Mouse (Mus musculus): Measurements from ENCODE around the gene Kif22.

The Kif22 gene

DNA sequence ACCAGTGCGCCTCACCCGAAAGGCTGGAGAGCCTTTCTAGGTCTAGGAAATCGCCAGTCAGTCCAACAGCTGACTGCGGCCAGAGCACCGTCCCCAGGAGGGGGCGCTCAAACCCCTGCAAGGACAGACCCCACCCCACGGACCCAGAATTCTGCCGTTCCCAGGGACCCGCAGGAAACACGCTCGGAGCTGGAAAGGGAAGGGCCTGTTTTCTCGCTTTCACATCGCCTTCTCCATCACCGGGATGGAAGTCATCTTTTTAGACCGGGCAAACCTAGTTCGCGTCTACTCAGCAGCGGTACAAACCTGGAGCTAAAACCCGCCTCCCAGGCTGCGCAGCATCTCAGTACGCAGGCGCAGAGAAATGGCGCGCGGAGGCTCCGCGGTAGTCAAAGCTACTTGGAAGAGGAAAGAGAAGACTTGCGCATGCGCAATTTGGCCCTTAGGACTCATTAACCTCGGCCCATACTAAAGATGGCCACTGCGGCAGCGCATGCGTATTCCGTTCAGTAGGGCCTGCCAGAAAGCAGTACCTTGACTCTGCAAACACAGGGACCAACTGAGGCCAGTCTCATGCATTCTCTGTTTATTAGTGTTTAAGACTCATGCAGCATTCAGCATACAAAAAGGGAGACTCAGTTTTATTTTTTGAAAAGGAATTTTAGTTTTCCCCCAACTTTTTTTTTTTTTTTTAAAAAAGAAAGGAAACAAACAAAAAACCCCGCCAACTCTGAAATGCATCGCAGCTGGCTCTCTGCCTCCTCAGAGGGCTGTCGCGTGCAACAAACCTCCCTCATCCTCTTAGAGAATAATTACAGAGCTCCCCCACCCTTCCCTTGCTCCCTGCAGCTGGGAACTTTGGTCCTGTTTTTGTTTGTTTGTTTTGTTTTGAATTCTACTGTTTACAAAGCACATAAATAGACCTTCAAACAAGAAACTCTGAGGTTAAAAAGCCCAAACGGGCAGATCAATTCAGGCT is 25.0 kb downstream of the Kif22 start, which contains the start of gene Pagr1a:
TSS of gene Pagr1a (minus strand) at position 382 of the 979 bp plus-strand sequence.
- DNase-seq: peak; percentile 97

DNA sequence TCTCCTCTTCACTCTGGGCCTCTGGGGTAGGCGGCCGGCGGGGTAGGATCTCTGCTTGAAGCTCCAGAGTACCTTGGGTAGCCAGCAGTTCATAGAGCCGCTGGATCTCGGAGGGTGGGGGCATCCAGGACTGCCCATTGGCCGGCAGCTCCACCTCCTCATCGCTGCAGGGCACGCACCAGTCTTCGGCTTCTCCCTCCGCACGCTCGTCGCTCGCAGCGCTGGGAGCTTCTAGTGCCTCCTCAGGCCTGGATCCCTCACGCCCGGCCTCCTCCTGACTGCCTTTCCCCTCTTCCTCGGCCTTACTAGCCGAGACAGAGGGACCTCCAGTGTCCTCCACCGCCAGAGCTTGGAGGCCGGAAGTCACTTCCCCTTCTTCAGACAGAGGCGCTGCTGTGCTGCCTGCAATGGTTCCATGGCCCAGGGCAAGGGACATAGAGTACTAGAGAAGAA is 25.8 kb downstream of the Kif22 start:
- DNase-seq: peak; percentile 71

DNA sequence TGATC is 26.0 kb downstream of the Kif22 start, which contains the start of gene Pagr1b:
TSS of gene Pagr1b (minus strand) at position 4 of the 5 bp plus-strand sequence.
- DNase-seq: no peak

DNA sequence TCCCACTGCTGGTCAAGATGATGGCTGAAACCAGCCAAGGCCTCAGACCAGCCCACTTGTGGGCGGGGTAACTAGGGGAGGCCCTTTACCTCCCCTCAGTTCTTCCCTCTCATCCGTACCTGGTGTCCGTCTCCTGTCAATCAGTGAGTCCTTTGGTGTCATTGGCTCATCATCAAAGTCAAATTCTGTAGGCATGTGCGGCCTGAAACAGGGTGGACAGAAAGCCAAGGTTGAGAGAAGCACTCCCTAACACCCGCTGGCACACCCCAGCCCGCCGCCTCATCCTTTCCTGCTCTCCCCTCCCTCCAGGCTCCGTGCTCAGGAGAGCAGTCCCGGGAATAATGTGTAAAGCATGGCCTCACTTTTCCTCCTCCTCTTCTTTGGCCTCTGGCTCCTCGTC is 26.2 kb downstream of the Kif22 start:
- DNase-seq: peak; percentile 61

DNA sequence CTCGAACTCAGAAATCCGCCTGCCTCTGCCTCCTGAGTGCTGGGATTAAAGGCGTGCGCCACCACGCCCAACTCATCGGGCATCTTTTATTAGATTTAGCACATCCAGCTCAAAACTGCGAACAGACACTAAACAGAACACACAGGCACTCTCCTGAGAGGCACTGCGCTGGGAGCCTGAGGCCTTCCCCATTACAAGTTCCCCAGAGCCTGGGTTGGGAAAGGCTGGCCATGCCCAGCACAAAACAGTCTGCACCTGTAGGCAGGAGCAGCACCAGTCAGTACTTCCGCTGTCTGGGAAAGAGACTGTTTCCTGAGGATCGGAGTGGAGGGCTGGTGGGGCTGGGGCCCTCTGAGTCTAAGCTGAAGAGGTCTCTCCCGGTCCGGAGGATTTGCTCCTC is 27.3 kb downstream of the Kif22 start:
- no peak for DNase-seq

DNA sequence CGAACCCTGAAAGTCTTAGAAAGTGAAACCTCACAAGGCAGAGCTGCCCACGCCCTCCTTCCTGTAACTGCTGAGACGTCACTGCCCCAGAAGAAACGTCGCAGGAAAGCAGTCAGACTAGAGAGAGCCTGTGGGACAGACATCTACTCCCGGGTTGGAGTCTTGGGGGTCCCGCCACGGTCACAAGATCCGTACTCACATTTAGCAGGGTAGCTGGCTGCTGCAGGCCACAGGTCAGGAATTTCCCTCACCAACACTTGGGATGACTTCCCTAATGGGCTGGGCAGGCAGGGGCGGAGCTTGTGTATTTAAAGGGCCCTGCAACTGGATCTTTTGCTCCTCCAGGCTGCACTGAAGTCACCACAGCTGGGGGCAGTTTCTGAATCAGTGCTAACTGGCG is 28.0 kb downstream of the Kif22 start, which contains the start of gene Mvp:
TSS of gene Mvp (minus strand) at position 302 of the 400 bp plus-strand sequence.
- peak; percentile 66 for DNase-seq

DNA sequence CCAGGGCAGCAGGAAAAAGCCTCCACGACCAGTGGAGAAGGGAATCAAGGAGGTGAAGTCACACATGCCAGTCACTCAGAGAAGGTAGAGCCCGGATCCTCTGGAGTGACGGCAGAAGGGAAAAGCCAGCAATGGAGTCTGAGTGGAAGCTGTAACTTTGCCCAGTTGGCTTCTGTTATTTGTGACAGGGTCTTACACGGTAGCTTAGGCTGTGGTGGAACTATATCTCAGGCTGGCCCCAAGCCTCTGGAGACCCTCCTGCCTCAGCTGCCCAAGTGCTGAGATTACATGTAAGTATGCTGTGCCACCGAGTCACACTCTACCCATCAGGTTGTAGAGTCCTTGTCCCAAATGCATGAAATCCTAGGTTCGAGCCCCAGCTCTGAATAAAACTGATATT is 28.9 kb downstream of the Kif22 start:
- no peak for DNase-seq

DNA sequence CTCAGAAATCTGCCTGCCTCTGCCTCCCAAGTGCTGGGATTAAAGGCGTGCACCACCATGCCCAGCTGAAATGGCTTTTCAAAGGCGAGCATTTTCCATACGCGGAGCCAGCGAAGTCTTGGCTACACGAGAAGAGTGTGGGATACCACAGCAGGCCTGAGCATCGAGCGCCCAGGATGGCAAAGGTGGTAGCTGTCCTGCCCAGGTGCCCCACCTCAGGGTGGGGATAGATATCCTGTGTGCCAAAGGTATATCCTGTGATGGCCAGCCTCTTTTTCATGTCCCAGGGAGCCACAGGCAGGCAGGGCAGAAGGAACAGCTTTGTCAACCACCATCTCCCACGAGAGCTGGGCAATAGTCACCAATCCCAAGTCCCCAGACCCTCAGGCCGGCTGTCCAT is 29.4 kb downstream of the Kif22 start:
- DNase-seq: no peak

DNA sequence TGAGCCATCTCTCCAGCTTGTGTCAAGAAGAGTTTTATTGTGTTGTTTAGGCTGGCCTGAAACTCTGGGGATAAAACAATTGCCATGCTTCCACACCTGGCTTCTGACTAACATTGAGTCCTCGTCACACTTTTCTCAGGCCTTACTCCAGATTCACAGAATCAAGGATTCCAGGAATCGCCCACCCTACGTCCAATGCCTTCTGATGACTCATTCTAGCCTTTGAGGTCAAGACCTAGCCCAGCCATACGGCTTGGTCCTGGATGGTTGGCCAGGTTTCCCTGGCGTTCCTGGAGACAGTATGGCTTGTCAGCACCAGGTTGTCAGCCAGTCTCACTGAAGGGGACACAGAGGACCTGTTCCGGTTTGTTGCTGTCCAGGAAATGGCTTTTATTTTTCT is 29.9 kb downstream of the Kif22 start:
- DNase-seq: no peak

DNA sequence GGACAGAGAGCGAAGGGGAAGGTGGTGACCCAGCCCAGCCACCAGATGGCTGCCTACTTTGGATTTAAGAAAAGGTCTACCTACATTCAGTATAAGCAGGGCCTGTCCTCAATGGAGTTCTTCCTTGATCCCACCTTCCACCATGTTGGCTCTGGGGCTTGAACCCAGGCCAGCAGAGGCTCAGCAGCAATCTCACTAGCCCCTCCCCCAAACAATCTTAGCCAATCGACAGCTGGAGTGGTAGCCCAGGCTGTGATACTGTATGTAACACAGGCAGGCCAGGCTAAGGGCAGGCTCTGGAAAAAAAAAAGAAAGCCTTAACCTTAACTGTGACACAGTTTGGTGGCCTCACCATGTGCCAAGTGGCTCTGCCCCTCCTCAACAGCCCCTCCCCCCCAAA is 30.6 kb downstream of the Kif22 start:
- no peak for DNase-seq

DNA sequence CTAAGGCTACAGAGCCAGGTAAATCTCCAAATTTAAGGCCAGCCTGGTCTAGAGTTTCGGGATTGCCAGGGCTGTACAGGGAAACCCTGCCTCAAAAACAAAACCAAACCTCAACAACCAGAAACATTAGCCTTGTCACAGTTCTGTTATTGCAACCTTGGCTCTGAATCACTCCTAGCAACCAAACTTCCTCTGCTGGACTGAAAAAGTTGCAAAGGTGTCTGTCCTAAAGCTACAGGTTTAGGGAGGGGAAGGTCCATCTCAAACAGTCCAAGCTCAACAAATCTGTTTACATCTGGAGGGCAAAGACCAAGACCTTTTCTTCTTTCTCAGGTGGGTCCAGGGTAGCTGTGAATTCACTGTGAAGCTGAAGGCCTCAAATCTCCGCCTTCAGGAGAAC is 31.2 kb downstream of the Kif22 start:
- no peak for DNase-seq

DNA sequence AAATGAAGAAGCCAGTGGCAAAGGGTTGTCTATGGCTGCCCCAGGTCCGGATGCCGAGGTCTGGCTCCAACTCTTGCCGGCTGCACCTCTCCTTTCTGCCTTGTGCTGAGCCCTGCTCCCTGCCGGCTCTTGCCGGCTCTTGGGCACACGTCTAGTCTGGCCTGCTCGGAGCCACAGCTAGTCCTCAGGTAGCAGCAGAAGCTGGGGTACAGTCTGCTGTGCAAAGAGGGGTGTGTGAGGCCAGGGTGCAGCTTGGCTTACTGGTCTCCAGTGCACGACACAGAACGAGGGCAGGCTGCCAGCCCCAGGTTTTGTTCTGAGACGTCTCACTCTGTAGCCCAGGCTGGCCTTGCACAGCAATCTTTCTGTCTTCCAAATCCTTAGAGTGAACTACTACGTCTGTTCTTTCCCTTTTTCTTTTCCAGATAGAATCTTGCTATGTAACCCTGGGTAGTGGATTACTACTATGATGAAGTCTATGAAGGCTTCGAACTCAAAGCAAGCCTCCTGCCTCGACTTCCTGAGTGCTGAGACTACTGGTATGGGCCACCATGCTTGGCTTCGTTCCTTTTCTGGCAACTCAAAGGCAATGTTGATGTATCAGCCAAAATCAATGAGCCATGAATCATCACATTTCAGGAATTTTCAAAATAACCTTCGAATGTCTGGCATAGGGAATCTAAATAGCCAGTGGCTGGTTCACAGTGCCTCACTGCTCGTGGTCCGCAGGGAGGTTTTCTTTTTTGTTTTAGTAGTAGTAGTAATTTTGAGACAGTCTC is 32.8 kb downstream of the Kif22 start:
- peak; percentile 68 for DNase-seq

DNA sequence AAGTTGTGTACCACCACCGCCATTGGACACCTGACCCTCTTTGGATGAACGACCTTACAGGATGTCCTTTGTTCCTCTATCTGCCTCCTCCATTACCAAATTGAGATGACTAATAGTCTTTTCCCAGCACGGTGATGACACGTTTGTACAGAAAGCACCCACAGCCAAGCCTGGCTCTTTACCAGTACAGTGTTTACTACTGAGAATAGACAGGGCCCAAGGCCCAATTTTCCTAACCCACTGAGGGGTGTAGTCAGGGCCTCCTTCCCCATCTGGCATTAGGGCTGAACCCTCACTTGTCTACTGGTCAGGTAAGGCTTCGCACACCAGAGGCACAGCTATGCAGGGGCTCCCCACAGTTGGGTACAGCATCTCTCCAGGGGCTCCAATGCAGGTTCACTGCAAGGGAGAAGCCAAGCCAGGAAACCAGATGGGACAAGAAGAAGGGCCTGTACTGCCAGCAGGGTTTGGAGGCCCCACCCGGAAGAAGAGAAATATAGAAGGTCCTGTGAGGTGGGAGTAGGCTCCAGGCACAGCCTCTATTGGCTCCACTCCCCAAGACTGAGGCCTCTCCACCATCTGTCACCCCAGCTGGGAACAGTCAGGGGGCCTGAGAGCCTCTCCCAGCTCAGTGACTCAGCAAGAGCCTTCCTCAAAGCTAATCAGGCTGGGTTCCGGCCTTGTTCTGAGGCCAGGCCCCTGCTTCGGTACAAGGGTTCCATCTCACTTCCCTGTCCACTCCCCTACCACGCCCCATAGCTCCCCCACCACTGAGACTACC is 33.8 kb downstream of the Kif22 start:
- peak; percentile 97 for DNase-seq

DNA sequence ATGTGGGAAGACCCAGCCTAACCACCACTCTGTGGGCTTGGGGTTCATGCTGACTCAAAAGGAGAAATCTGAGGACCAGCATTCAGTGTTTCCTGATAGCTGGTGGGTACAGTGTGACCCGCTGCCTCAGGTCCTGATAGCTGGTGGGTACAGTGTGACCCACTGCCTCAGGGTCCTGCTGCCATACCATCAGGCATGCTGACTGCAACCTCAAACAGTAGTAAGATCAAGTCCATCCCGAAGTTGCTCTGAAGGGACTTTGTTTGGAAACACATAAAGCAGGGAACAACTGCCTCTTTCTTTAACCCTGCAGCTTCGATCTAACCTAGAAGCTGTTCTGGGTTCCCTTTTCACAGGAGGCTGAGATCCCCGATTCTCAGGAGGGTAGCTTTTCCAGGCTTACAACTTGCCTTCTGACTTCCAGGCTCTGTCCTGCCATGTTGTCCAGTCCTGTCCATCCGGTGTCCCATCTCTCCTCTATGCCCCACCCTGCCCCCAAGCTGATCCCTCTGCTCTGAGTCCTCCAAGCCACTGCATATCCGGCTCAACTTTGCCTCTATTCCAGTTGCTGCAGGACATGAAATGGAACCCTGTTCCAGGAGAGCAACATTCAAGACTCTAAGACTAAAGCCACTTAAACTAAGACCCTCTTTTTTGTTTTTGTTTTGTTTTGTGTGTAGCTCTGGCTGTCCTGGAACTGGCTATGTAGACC is 34.8 kb downstream of the Kif22 start:
- DNase-seq: no peak

DNA sequence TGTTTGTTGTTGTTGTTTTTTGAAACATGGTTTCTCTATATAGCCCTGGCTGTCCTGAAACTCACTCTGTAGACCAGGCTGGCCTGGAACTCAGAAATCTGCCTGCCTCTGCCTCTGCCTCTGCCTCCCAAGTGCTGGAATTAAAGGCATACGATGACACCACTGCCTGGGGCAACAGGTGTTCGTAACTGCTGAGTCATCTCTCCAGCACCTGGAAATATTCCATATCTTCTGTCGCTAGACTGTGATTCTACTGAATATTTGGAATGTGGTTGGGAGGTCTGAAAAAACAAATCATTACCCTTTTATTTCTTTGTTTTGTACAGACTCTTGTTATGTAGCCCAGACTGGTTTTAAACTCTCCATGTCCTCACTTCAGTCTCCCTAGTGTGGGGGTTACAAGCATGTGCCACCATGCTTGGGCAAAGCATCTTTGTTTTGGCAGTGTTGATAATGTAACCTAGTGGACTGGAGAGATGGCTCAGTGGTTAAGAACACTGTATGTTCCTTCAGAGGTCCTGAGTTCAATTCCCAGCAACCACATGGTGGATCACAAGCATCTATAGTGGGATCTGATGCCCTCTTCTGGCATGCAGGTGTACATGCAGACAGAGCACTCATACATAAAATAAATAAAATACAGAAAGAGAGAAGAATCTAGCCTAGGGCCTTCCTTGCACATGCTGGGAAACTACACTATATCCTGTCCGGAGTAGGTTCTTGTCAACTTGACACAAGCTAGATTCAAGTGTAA is 38.0 kb downstream of the Kif22 start:
- no peak for DNase-seq

DNA sequence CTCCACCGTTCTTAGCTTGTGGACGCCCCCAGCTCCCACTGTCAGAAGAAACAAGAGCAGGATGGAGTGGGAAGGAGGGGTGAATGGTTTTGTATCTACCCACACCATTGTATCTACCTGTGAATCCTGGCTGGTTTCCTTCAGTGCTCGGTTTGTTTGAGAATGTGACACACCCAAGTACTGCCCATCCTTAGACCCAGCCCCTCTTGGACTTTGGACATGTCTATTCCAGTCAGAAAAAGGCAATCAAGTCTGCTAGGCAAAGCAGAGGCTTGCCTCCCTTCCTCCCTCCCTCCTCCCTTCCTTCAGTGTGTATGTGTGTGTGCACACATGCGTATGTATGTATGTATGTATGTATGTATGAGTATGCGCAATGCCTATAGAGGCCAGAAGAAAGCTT is 38.7 kb downstream of the Kif22 start:
- DNase-seq: no peak

DNA sequence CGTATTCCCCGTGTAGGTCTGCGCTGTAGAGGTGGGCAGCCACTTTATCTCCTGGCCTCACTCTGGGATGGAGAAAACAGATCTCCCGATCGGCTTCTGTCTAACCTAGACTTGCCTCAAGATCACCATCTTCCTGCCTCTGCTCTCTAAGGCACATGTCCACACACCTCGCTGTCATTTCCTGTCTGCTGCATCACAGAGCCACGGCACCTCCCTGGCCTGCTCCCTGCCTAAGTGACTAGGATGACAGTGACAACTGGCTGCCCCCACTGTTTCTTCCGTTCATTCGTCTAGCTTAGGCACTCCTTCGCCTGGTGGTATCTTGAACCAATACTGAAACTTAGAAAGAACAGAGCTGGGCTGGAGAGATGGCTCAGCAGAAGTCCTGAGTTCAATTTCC is 42.7 kb downstream of the Kif22 start:
- DNase-seq: no peak

DNA sequence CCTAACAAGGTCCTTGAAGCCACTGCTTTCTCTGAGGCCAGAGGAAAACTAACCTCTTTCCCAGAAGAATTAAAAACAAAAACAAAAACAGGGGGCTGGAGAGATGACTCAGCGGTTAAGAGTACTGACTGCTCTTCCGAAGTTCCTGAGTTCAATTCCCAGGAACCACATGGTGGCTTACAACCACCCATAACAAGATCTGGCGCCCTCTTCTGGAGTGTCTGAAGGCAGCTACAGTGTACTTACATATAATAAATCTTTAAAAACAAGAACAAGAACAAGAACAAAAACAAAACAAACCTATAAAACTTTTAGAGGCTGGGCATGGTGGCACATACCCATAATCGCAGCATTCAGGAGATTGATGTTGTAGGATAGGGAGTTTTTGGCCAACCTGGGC is 45.8 kb downstream of the Kif22 start:
- DNase-seq: no peak

DNA sequence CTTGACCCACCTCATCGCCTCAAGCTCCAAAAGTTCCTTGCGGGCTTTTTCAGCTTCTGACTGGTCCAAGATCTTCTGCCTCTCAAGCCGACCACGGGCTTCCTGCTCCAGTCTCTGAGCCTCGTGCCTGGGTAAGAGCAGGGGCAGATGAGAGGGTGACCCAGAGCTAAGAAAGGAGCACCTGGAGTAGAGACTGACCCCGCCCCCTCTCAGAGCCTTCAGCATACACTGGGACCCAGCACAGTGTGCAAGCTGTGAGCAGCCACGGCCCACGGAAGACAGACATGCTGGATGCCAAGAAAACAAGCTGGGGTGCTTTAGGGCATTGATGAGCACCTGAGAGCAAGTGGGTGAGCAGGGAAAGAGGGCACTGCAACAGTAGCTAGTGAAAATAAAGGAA is 53.5 kb downstream of the Kif22 start:
- DNase-seq: no peak

DNA sequence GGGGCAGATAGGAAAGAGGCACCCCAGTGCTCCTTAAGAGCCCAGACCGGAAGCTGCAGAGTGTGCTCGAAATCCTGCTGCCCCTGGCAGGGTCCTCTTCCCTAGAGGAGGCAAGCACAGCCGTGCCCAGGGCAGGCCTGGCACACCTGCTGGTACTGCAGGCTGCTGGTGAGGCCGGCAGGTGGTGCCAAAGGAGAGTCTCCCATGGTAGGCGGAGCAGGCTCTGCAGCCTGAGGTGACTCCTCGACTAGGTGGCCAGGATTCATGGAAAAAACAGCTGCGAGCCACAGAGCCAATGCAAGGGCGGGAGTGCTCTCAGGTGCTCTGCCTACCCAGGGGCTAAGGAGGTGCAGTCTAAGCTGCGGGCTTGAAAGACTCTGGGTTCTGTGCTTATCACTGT is 56.0 kb downstream of the Kif22 start:
- peak; percentile 79 for DNase-seq

DNA sequence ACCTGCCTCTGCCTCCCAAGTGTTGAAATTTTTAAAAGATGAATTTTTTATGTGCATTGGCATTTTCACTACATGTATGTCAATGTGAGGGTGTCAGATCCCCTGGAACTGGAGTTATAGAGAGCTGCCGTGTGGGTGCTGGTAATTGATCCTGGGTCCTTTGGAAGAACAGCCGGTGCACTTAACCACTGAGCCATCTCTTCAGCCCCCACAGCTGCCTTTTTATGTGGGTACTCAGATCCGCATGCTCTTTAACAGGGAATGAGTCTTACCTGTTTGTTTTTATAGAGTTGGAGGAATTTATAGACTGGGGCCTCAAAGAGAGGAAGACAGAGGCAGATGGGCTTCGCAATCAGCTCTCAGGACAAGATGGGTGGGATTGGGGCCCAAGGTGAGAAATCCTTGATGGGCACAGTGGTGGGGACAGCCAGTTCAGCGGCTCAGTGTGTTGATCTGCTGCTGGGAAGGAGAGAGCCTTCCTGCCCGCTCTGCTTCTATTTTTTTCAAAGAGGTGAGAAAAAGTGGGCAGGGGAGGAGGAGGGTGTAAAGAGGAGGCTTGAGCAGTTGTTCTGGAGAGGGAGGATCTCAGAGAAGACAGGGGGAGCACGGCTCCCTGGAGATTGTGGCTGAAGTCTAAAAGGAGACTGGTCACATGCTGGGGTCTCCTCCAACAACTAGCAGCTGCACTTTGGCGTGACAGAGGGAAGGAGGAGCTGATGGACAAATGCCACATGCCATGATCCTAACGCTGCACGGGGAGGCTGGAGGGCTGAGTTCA is 57.4 kb downstream of the Kif22 start:
- DNase-seq: no peak

Measured in cerebellum, adult 8-10 months (tissue).